Mouse (Mus musculus) ovary, postnatal 14 days (tissue): Measurements from ENCODE around the gene Eif4a1.
"Not testable (repeated sequence)": the region's sequence is repeated elsewhere in the genome, so short reads cannot be mapped to it uniquely, and the experiment has no call there.

Source experiments
- DNase-seq: peaks from one replicate; pipeline ENCODE4 v3.0.0; 2022; ENCODE audit warnings: low spot score

Gene Eif4a1

GRCm38 (mm10) chr11:69672211-69672706 is at the start of gene Eif4a1:
Eif4a1 (minus strand) TSS chr11:69672423.
- DNase-seq = peak; percentile 99

DNA sequence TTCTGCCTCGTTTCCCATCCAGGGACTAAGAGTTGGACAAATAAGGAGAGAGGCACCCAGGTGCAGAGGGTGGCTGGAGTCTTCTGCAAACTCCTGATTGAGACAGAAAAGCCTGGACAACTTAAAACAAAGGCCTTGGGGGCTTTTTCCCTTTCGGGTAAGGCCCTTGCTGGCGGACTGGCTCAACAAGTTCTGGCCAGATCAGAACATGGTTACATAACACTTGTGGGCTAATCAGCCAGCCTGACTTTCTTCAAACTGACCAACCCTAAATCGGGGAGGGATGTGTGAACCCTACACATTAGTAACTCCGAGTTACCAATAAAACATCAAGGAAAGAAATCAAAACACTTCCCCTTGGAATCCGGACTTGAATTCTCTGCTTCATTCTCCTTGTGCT is 48.6 kb upstream of the Eif4a1 start:
- no peak for DNase-seq

- DNase-seq = no peak
Observed at GRCm38 (mm10) chr11:69719423-69719822, 47.2 kb upstream of the Eif4a1 start.

DNA sequence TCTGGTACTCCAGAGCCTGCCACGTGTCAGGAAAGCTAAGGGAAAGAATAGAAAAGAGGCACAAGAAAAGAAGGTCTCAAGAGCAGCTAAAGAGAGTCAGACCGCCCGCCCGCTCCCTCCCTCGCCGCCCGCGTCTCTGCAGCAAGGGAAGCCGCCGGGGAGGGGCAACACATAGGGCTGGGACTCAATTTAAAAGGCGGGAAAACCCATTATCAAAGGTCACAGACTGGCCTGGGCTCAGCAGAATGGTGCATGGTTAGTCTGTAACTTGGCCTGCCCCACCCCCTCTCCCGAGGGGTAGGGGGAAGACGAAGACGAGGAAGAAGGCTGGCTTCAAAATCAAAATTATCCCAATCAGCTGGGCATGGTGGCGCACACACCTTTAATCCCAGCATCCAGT is 46.4 kb upstream of the Eif4a1 start:
- DNase-seq = no peak

GRCm38 (mm10) chr11:69716953-69717352 is 44.7 kb upstream of the Eif4a1 start:
- no peak for DNase-seq

- DNase-seq = no peak
Observed at GRCm38 (mm10) chr11:69715929-69716328, 43.7 kb upstream of the Eif4a1 start.

GRCm38 (mm10) chr11:69715482-69715881 is 43.3 kb upstream of the Eif4a1 start:
- DNase-seq = no peak

GRCm38 (mm10) chr11:69714636-69715329 is 42.6 kb upstream of the Eif4a1 start:
- no peak for DNase-seq

DNA sequence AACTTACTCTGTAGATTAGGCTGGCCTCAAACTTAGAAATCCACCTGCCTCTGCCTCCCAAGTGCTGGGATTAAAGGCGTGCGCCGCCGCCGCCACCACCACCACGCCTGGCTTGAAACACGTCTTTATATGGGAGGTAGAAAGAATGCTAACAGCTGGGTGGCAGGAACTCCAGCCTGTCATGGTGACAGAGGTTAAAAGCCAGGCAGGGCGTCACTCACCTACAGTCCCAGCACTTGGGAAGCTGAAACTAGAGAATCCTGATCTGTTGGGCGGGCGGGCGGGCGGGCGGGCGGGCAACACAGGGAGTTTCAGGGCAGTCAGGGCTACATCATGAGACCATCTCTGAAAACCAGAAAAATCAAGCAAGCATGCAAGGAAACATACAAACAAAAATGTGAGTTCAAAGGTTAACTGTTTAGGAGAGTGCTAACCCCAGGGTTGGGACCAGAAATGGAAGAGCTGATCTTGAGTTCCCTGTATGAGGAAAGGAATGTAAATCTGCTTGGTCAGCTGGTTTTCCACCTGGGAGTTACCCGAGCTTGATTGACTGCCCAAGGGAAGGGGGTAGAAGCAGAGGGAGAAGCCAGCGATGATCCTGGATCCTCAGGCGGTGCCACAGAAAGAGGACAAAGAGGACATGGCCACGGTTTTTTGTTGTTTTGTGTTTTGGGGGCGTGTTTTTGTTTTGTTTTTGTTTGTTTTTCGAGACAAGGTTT is 40.9 kb upstream of the Eif4a1 start:
- no peak for DNase-seq

DNA sequence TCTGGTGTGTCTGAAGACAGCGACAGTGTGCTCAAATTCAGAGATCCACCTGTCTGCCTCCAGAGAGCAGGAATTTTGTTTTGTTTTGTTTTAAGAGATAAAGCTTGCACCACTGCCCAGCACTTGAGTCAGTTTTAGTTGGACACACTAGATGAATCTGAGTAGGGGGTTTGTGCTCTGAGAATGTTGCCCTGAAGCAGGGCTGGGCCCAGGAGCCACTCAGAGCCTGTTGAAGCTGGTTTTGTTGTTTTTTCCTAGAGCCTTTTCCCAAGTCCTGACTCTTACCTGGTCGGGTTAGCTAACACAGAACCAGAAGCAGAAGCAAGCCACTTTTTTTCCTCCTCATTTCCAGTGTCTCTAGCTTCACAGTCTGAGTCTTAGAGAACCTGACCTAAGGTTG is 38.9 kb upstream of the Eif4a1 start:
- no peak for DNase-seq

DNA sequence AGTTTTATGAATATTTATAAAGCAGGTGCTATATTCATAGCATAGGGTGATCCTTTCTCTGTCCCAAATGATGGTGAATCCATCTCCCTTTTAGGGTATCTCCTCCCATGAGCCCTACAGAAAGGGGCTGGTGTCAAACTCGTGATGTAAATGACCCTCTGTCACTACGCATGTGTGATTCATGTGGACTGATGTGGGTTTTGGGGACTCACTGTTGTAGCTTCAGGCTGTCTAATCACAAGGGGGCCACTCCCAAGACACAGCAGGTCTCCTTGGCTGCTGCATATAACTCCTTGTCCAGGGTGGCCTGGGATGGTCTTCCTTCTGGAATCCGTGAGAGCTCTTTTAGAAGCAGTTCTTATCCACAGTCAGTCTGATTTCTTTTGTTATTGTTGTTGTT is 38.2 kb upstream of the Eif4a1 start:
- DNase-seq = no peak

DNA sequence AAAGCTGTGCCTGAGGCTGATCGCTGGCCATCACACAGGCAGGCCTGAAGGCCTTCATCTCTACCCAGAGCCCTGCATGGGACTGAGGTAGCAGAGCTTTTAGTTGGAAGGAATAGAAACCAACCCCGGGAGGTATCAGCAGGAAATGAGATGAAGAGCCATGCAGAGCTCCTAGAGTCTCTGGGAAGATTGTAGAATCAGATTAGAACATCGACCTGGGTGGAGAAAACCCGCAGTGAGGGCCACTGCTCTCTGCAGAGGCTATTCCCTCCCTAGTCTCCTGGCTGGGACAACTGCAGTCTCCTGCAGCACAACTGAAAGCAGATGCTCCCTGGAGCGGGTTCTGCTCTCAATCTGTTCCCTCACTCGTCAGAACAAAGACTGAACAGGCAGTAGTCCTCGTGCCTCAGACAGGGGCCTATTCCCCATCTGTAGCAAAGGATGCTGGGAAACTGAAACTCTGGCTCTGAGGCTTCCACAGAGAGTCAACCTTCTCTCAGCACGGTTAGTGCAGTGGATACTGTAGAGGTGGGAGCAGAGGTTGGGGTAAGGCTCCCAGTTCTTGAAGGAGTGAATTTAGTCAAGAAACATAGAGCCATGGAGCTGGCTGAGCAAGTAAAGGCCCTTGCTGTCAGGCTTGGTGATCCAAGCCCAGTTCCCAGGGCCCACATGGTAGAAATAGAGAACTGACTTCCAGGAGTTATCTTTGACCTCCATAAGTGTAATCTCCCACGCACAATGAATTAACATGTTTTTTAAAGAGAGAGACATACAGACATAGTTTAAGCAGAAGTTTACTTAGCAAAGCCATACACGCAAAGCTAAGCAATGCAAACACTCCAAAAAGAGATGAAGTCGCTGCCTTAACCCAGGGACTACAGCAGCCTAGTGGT is 37.6 kb upstream of the Eif4a1 start:
- no peak for DNase-seq

- no peak for DNase-seq
Observed at GRCm38 (mm10) chr11:69708614-69709265, 36.5 kb upstream of the Eif4a1 start.

GRCm38 (mm10) chr11:69707873-69708381 is 35.7 kb upstream of the Eif4a1 start:
- no peak for DNase-seq

DNA sequence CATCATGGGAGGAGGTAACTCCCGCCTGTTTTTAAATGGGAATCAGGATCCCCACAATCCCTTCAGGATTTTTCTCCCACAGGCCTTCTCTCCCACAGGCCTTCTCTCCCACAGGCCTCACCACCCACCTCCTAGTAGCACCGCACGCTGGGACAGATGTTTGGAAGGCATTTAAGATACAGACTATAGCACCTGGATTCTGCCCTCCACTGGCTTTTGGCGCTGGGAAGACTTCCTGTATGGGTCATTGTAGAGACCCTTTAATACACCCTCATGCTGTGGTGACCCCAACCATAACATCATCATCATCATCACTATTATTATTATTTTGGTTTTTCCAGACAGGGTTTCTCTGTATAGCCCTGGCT is 35.2 kb upstream of the Eif4a1 start:
- no peak for DNase-seq

- peak; percentile 69 for DNase-seq
Observed at GRCm38 (mm10) chr11:69706775-69707479, 34.7 kb upstream of the Eif4a1 start.

GRCm38 (mm10) chr11:69704613-69705010 is 32.4 kb upstream of the Eif4a1 start:
- DNase-seq = no peak

DNA sequence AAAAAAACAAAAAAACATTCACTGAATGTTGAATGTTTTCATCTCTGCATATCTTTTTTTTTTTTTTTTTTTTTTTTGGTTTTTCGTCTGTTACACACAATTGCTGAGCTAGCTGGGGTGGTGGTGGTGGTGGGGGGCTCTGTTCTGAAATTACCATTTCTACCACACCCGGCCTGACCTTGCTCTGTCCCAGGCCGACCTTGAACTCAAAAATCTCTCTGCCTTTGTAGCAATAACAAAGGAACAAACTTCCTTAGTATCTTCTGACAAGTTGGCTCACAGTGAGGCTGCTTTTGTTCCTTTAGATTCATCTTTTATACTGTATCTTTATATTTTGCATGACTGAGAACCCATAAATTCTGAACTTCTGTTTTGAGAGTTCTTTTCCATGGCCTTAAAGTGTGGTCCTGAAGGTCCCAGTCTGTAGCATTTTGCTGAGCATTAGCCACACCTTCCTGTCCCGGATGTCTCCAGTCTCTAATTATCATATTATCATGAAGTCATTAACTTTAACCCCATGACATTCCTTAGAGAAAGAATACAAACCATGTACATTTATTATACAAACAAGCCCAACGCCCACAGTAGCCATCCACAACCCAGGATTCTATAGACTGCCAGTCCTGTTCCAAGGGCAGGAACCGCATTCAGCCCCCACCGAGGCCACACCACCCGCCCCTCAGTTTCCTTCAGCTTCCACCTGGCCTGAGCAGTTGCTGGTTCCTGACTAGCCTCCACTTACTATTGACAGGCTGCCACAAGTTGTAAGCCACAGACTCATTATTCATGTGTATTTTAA is 31.8 kb upstream of the Eif4a1 start:
- DNase-seq = no peak

- DNase-seq = not testable (repeated sequence)
Observed at GRCm38 (mm10) chr11:69703381-69703780, 31.2 kb upstream of the Eif4a1 start.

DNA sequence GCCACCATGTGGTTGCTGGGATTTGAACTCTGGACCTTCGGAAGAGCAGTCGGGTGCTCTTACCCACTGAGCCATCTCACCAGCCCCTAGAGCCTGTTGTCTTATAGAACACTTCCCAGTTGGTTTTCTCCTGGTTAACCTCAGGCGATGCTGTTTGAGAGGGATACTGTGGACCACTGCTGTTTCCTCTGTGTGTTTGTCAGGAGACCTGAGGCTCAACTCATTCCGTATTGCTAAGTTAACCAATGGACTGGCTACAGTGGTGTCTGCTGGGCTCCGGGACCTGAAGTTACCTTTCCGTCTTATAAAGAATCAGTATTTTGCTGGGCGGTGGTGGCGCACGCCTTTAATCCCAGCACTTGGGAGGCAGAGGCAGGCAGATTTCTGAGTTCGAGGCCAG is 30.7 kb upstream of the Eif4a1 start:
- not testable (repeated sequence) for DNase-seq
